Mouse (Mus musculus) stomach, embryonic 16.5 days (tissue): ENCODE results near the gene Pde10a. TPM values are rescaled to one million over a fixed set of nuclear protein-coding genes. Genes with fewer than 3 reads are reported as not detected.

Experiments used
- ATAC-seq: fragments of 200-750 bp; cut with Nextera tagmentation; 2 replicates; pipeline ENCODE4 v1.8.0; 2017; ENCODE audit warnings: moderate number of reproducible peaks, moderate TSS enrichment; ENCODE audit not compliant: insufficient read depth, low FRiP score
- H3K27ac ChIP-seq: fragments of 300-500 bp; sonication (generic); 2 replicates; pipeline ENCODE4 v1.5.1; 2014; ENCODE audit warnings: low read length
- H3K27me3 ChIP-seq: fragments of 300-500 bp; sonication (generic); 2 replicates; pipeline ENCODE4 v1.6.1; 2014; ENCODE audit warnings: low read length, control low read depth, mixed read lengths; ENCODE audit not compliant: control insufficient read depth, insufficient read depth
- H3K36me3 ChIP-seq: fragments of 300-500 bp; sonication (generic); 2 replicates; pipeline ENCODE4 v1.6.1; 2014; ENCODE audit warnings: low read length; ENCODE audit not compliant: control insufficient read depth, insufficient read depth
- H3K4me1 ChIP-seq: fragments of 300-500 bp; sonication (generic); 2 replicates; pipeline ENCODE4 v1.6.1; 2014; ENCODE audit warnings: low read length, control low read depth, mixed read lengths; ENCODE audit not compliant: control insufficient read depth, insufficient read depth
- H3K4me2 ChIP-seq: fragments of 300-500 bp; sonication (generic); 2 replicates; pipeline ENCODE4 v1.6.1; 2014; ENCODE audit warnings: low read depth, low read length, mixed read lengths
- H3K4me3 ChIP-seq: fragments of 300-500 bp; sonication (generic); replicated peaks from 2 replicates; pipeline ENCODE4 v1.5.1; 2014; ENCODE audit warnings: mild to moderate bottlenecking, low read length
- H3K9ac ChIP-seq: fragments of 300-500 bp; sonication (generic); 2 replicates; pipeline ENCODE4 v1.6.1; 2014; ENCODE audit warnings: low read length
- H3K9me3 ChIP-seq: fragments of 300-500 bp; sonication (generic); replicated peaks from 2 replicates; pipeline ENCODE4 v1.6.1; 2016; ENCODE audit warnings: low read length, control low read depth; ENCODE audit not compliant: control insufficient read depth
- WGBS: fragments of 180-500 bp; shearing (Covaris S2); extraction: QIAGEN DNeasy Blood & Tissue Kit; methylation state at CpG from one replicate; pipeline ENCODE4 v1.1.7; 2014; 5-methylcytosine and 5-hydroxymethylcytosine counted together
- polyA plus RNA-seq: library from polyadenylated mRNA; unstranded; fragments of >200 nt; fragmentation: Nextera tagmentation; extraction: Ambion mirVana; gene quantifications from 2 replicates; pipeline ENCODE4 v1.2.1, GENCODE M21; 2015

The Pde10a gene
- polyA plus RNA-seq, 1 experiment from 2014 or later = 1.2 TPM

GRCm38 (mm10) chr17:9032362-9033044 lies 507.3 kb downstream of the Pde10a start:
- H3K27ac ChIP-seq = no peak overlapping the region
- H3K4me3 ChIP-seq = no peak overlapping the region
- 73% methylated on average over 6 of the region's 6 CpGs for WGBS
- ATAC-seq = no peak
- H3K27me3 ChIP-seq = no peaks in the 10 kb centered on the region
- peaks cover 3% of the 10 kb centered on the region; the same call in 1 of the 2 replicates for H3K4me1 ChIP-seq
- H3K36me3 ChIP-seq = no peaks in the 10 kb centered on the region
- H3K9ac ChIP-seq = no peak overlapping the region
- no peaks in the 10 kb centered on the region for H3K9me3 ChIP-seq
- no peak overlapping the region for H3K4me2 ChIP-seq

- no peak for ATAC-seq
- H3K4me3 ChIP-seq = no peak overlapping the region
- H3K27me3 ChIP-seq = no peaks in the 10 kb centered on the region
- no peak overlapping the region for H3K9ac ChIP-seq
- no peaks in the 10 kb centered on the region for H3K36me3 ChIP-seq
- H3K4me2 ChIP-seq = no peak overlapping the region
- H3K9me3 ChIP-seq = no peaks in the 10 kb centered on the region
- no peak overlapping the region for H3K27ac ChIP-seq
- peaks cover 3% of the 10 kb centered on the region; the same call in 1 of the 2 replicates for H3K4me1 ChIP-seq
- 79% methylated on average over 5 of the region's 5 CpGs for WGBS
These were observed 508.3 kb downstream of the Pde10a start for GRCm38 (mm10) chr17:9033511-9033910.

GRCm38 (mm10) chr17:9035561-9036348 lies 510.6 kb downstream of the Pde10a start:
- Histone ChIP-seq H3K4me1 (peaks cover 3% of the 10 kb centered on the region; the same call in 1 of the 2 replicates), H3K27me3 (no peaks in the 10 kb centered on the region), H3K9ac (no peak overlapping the region), H3K9me3 (no peaks in the 10 kb centered on the region), H3K4me3 (no peak overlapping the region), H3K4me2 (no peak overlapping the region), H3K36me3 (no peaks in the 10 kb centered on the region), H3K27ac (no peak overlapping the region)
- WGBS = 62% methylated on average over 8 of the region's 8 CpGs
- no peak for ATAC-seq

Other genes with a start within 250 kb of the Pde10a start
- gene Mpc1, start 242.5 kb upstream of the Pde10a start, polyA plus RNA-seq = 195 and 206 TPM in 2 replicates
- 73.3 and 74.8 TPM in 2 replicates for gene Sft2d1, start 214.3 kb upstream of the Pde10a start, polyA plus RNA-seq
- 0.15 and 0.31 TPM in 2 replicates for gene Prr18, start 187.9 kb upstream of the Pde10a start, polyA plus RNA-seq
- gene T2, start 169.4 kb upstream of the Pde10a start, polyA plus RNA-seq = 0.13 and 0.21 TPM in 2 replicates
- 0.22 and 1.1 TPM in 2 replicates for gene T, start 90.9 kb upstream of the Pde10a start, polyA plus RNA-seq
- not detected in 2 replicates for gene Gm17087, start 41.6 kb downstream of the Pde10a start, polyA plus RNA-seq